Mouse (Mus musculus): ENCODE measurements around the gene Gm8947. TPM values are rescaled to one million over a fixed set of nuclear protein-coding genes. Genes with fewer than 3 reads are reported as not detected.

Gm8947 gene
- total RNA-seq (2023): under 1 TPM in 1 of 2 experiments, not detected in 1; 0.66 TPM

GRCm38 (mm10) chr1:151192075-151192474 lies at the start of gene Gm8947:
TSS of gene Gm8947 (plus strand) at chr1:151192376.

GRCm38 (mm10) chr1:151182266-151182665 lies 9.9 kb upstream of the Gm8947 start, which contains the start of gene Gm47985:
TSS of gene Gm47985 (plus strand) at chr1:151182537.

DNA sequence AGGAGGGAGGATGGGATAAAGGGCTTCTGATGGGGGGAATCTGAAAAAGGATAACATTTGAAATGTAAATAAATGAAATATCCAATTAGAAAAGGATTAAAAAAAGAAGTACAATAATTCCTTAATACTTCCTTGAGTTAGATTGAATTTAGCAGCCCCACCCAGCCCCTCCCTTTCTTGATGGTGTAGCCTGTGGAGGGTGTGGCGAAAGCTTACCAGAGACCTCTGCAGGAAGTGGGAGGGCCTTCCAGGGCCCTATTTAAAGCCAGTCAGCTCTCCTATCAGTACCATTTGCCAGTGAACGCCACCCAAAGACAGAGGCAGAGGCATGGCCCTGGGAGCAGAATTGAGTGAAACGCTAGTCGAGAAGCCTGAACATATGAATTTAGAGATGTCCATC lies 5.9 kb downstream of the Gm8947 start, which contains the start of gene Gm47995:
Gm47995 (plus strand) TSS at position 329 of the 400 bp plus-strand sequence.

GRCm38 (mm10) chr1:151203818-151204217 lies 11.6 kb downstream of the Gm8947 start, which contains the start of gene 3110040M04Rik:
TSS of gene 3110040M04Rik (plus strand) at chr1:151204121.

GRCm38 (mm10) chr1:151209824-151210355 lies 17.7 kb downstream of the Gm8947 start, which contains the start of gene Gm47996:
TSS of gene Gm47996 (plus strand) at chr1:151210131.

Other genes starting within 250 kb of the Gm8947 start
- not detected for gene Hmcn1, start 198.9 kb upstream of the Gm8947 start, total RNA-seq (2023)
- not detected for gene Gm47985, start 9.8 kb upstream of the Gm8947 start, total RNA-seq (2023)
- under 1 TPM in 1 of 2 experiments, not detected in 1; 0.39 TPM for gene Gm47995, start 6.1 kb downstream of the Gm8947 start, total RNA-seq (2023)
- not detected for gene 3110040M04Rik, start 11.7 kb downstream of the Gm8947 start, total RNA-seq (2023)
- gene Gm47996, start 17.8 kb downstream of the Gm8947 start, total RNA-seq (2023): not detected
- gene Ivns1abp, start 152.1 kb downstream of the Gm8947 start, total RNA-seq (2023): 10 to 100 TPM; 71.9 to 82.6 TPM
- 10 to 100 TPM; 16.3 to 17.1 TPM for gene Swt1, start 236.1 kb downstream of the Gm8947 start, total RNA-seq (2023)
- gene Trmt1l, start 236.2 kb downstream of the Gm8947 start, total RNA-seq (2023): 10 to 100 TPM; 23.4 to 25.9 TPM